In genomic region chr4:154109216-154109849, GRCm38 (mm10) we compare ENCODE assay signal across 11 mouse cellular contexts. TPM values are rescaled to one million over a fixed set of nuclear protein-coding genes. Genes with fewer than 3 reads are reported as not detected.
DNase-seq lines count a peak whose midpoint lies in the region; ATAC-seq and TF ChIP-seq lines count a peak whose summit lies in the region.
"Had no signal": no experiment of that assay in that cellular context is flagged by ENCODE, and none has a peak within 500 bp of the region (broad histone marks: within the 10 kb centered on the region; RNA-seq: fewer than 3 reads in every experiment).

No protein-coding gene starts in this region.

- H3K27ac ChIP-seq in lung, embryonic 14.5 days (ENCODE audit: low read depth), result no peak overlapping the region
- H3K27ac ChIP-seq in cerebellum, adult 2 months (ENCODE audit: insufficient read depth, low read length), result peak overlapping the region; percentile 36
- H3K27ac ChIP-seq in thymus, adult 2 months (ENCODE audit: control insufficient read depth, insufficient read depth, low read length), result no peak overlapping the region

- no peaks in the 10 kb centered on the region for H3K36me3 ChIP-seq in lung, embryonic 14.5 days (ENCODE audit: insufficient read depth)
- H3K36me3 ChIP-seq in thymus, adult 2 months (ENCODE audit: control insufficient read depth, insufficient read depth, low read length), result no peaks in the 10 kb centered on the region

- no peak overlapping the region for H3K4me3 ChIP-seq in lung, embryonic 14.5 days (ENCODE audit: low read depth, low read length)
- peak overlapping the region; percentile 11 for H3K4me3 ChIP-seq in cerebellum, adult 2 months (replicated peaks; ENCODE audit: insufficient read depth, low read depth, low read length)
- H3K4me3 ChIP-seq in thymus, adult 2 months (ENCODE audit: control insufficient read depth, insufficient read depth, low read length), result no peak overlapping the region
- H3K4me3 ChIP-seq: erythroblast, embryonic 14.5 days; myocyte had no signal

- H3K4me1 ChIP-seq in lung, embryonic 14.5 days (ENCODE audit: insufficient read depth), result no peaks in the 10 kb centered on the region
- peaks cover 29% of the 10 kb centered on the region for H3K4me1 ChIP-seq in cerebellum, adult 2 months (ENCODE audit: control insufficient read depth, insufficient read depth, low read length)
- H3K4me1 ChIP-seq in thymus, adult 2 months (replicated peaks; ENCODE audit: control insufficient read depth, insufficient read depth, low read length), result 0 out of 2 replicates have a peak, but pooled peaks cover 2% of the 10 kb centered on the region

- 43% methylated on average over 18 of the region's 18 CpGs for WGBS in lung, embryonic 14.5 days
- WGBS in cerebellum, adult 2 months, result 3% methylated on average over 18 of the region's 18 CpGs
- WGBS in thymus, adult 2 months, result 59% methylated on average over 18 of the region's 18 CpGs

- H3K27me3 ChIP-seq in lung, embryonic 14.5 days (ENCODE audit: insufficient read depth, low read length), result no peaks in the 10 kb centered on the region
- no peaks in the 10 kb centered on the region for H3K27me3 ChIP-seq in cerebellum, adult 2 months (ENCODE audit: control insufficient read depth, insufficient read depth, low read length)
- no peaks in the 10 kb centered on the region for H3K27me3 ChIP-seq in thymus, adult 2 months (ENCODE audit: control insufficient read depth, insufficient read depth, low read length)

- H3K9ac ChIP-seq in lung, embryonic 14.5 days, result no peak overlapping the region

- H3K4me2 ChIP-seq in lung, embryonic 14.5 days, result no peak overlapping the region

- no peaks in the 10 kb centered on the region for H3K9me3 ChIP-seq in lung, embryonic 14.5 days (ENCODE audit: low read depth, low read length)

- DNase-seq in lung, embryonic 14.5 days, result peak; percentile 6
- DNase-seq in lung, postnatal 10 days, result no peak
- DNase-seq in cerebellum, adult 2 months, result peak; percentile 78 to 82
- peak; percentile 9 to 19 for DNase-seq in frontal cortex, postnatal 14 days (ENCODE audit: low spot score in 2 of 2)
- peak; percentile 28 to 43 for DNase-seq in right cerebral cortex, postnatal 36 days (ENCODE audit: low spot score in 2 of 2)
- no peak for DNase-seq in thymus, adult 2 months
- no peak for DNase-seq in ovary, postnatal 10 days (ENCODE audit: low spot score)
- DNase-seq in embryo, embryonic 10.5 days (ENCODE audit: low spot score), result no peak
- DNase-seq: lung, adult 2 months had no signal

- ATAC-seq in lung, embryonic 14.5 days (ENCODE audit: insufficient read depth), result no peak

- no peak for TF ChIP-seq POLR2A in cerebellum, adult 2 months (IDR thresholded peaks at IDR 0.05; ENCODE audit: borderline replicate concordance, insufficient read depth, low read length)
- TF ChIP-seq POLR2A in thymus, adult 2 months (IDR thresholded peaks at IDR 0.05; ENCODE audit: control insufficient read depth, extremely low read depth, insufficient read depth, low read length, poor library complexity), result no peak

- no peak for TF ChIP-seq CTCF in lung, embryonic 14.5 days (IDR thresholded peaks at IDR 0.05; ENCODE audit: low read depth)
- TF ChIP-seq CTCF in cerebellum, adult 2 months (IDR thresholded peaks at IDR 0.05; ENCODE audit: borderline replicate concordance, insufficient read depth, low read depth, low read length), result no peak
- no peak for TF ChIP-seq CTCF in thymus, adult 2 months (IDR thresholded peaks at IDR 0.05; ENCODE audit: borderline replicate concordance, control insufficient read depth, extremely low read depth, insufficient read depth, low read length, poor library complexity)

RNA-seq across cellular contexts. Expression of gene Trp73, which starts 30.7 kb away (rescaled TPM):
- 0.17 and 0.84 TPM in 2 replicates for polyA plus RNA-seq in lung, embryonic 14.5 days (2014; fragmentation: Nextera tagmentation; extraction: Ambion mirVana)
- polyA plus RNA-seq in cerebellum, adult 2 months (2012; rRNA removed), result 1.7 and 2.6 TPM in 2 replicates
- 1.0 and 1.4 TPM in 2 replicates for polyA plus RNA-seq in thymus, adult 2 months (2012; rRNA removed)
- polyA plus RNA-seq: myocyte had no signal

RNA-seq across cellular contexts. Expression of gene Wrap73, which starts 32.8 kb away (rescaled TPM):
- polyA plus RNA-seq in lung, embryonic 14.5 days (2014; fragmentation: Nextera tagmentation; extraction: Ambion mirVana), result 36.2 and 38.0 TPM in 2 replicates
- 55.6 and 60.3 TPM in 2 replicates for polyA plus RNA-seq in cerebellum, adult 2 months (2012; rRNA removed)
- polyA plus RNA-seq in thymus, adult 2 months (2012; rRNA removed), result 64.7 and 69.3 TPM in 2 replicates

RNA-seq across cellular contexts. Expression of gene Tprgl, which starts 51.1 kb away (rescaled TPM):
- polyA plus RNA-seq in lung, embryonic 14.5 days (2014; fragmentation: Nextera tagmentation; extraction: Ambion mirVana), result 142 and 151 TPM in 2 replicates
- polyA plus RNA-seq in cerebellum, adult 2 months (2012; rRNA removed), result 261 and 272 TPM in 2 replicates
- 227 and 244 TPM in 2 replicates for polyA plus RNA-seq in thymus, adult 2 months (2012; rRNA removed)

Comparison
In these comparisons a context has a peak if more than half of its experiments do, and no peak if none do; other contexts are left out.
1. DNase-seq: peak in lung, embryonic 14.5 days (single experiment), cerebellum, adult 2 months (2 of 2), frontal cortex, postnatal 14 days (2 of 2) and right cerebral cortex, postnatal 36 days (2 of 2); none in lung, postnatal 10 days (single experiment), thymus, adult 2 months (single experiment), ovary, postnatal 10 days (single experiment) and embryo, embryonic 10.5 days (single experiment).